Mouse (Mus musculus): ENCODE measurements around the gene Crnkl1. TPM values are rescaled to one million over a fixed set of nuclear protein-coding genes. Genes with fewer than 3 reads are reported as not detected.

The Crnkl1 gene
- polyA plus RNA-seq, 1 experiment from 2014 or later: 27.4 TPM

GRCm38 (mm10) chr2:145882398-145882797, 52.4 kb downstream of the Crnkl1 start:
- ATAC-seq (ENCODE audit: low read depth): no peak
- no peak overlapping the region for H3K4me2 ChIP-seq (ENCODE audit: low read depth, low read length)
- no peaks in the 10 kb centered on the region for H3K9me3 ChIP-seq (ENCODE audit: control insufficient read depth, low read length)
- H3K27me3 ChIP-seq (ENCODE audit: control insufficient read depth, insufficient read depth, low read depth, low read length): no peaks in the 10 kb centered on the region
- H3K36me3 ChIP-seq (ENCODE audit: control insufficient read depth, insufficient read depth, low read length): peaks cover 34% of the 10 kb centered on the region
- no peak overlapping the region for H3K27ac ChIP-seq (ENCODE audit: low read length)
- 15% methylated on average over 2 of the region's 2 CpGs for WGBS
- H3K4me3 ChIP-seq (ENCODE audit: low read length): no peak overlapping the region
- no peak overlapping the region for H3K9ac ChIP-seq (ENCODE audit: low read length)
- H3K4me1 ChIP-seq (replicated peaks; ENCODE audit: control insufficient read depth, insufficient read depth, low read length): peaks cover 18% of the 10 kb centered on the region

- WGBS: 87% methylated on average over 5 of the region's 5 CpGs
- no peak overlapping the region for H3K4me3 ChIP-seq (ENCODE audit: low read length)
- no peak overlapping the region for H3K4me2 ChIP-seq (ENCODE audit: low read depth, low read length)
- H3K36me3 ChIP-seq (ENCODE audit: control insufficient read depth, insufficient read depth, low read length): peaks cover 34% of the 10 kb centered on the region
- no peaks in the 10 kb centered on the region for H3K9me3 ChIP-seq (ENCODE audit: control insufficient read depth, low read length)
- no peak overlapping the region for H3K27ac ChIP-seq (ENCODE audit: low read length)
- peaks cover 18% of the 10 kb centered on the region for H3K4me1 ChIP-seq (replicated peaks; ENCODE audit: control insufficient read depth, insufficient read depth, low read length)
- no peak overlapping the region for H3K9ac ChIP-seq (ENCODE audit: low read length)
- no peak for ATAC-seq (ENCODE audit: low read depth)
- H3K27me3 ChIP-seq (ENCODE audit: control insufficient read depth, insufficient read depth, low read depth, low read length): no peaks in the 10 kb centered on the region
Measured at GRCm38 (mm10) chr2:145881932-145882331, 52.9 kb downstream of the Crnkl1 start.

- no peak overlapping the region for H3K4me2 ChIP-seq (ENCODE audit: low read depth, low read length)
- H3K4me3 ChIP-seq (ENCODE audit: low read length): no peak overlapping the region
- H3K9ac ChIP-seq (ENCODE audit: low read length): no peak overlapping the region
- H3K9me3 ChIP-seq (ENCODE audit: control insufficient read depth, low read length): no peaks in the 10 kb centered on the region
- H3K27me3 ChIP-seq (ENCODE audit: control insufficient read depth, insufficient read depth, low read depth, low read length): no peaks in the 10 kb centered on the region
- peaks cover 40% of the 10 kb centered on the region for H3K36me3 ChIP-seq (ENCODE audit: control insufficient read depth, insufficient read depth, low read length)
- H3K4me1 ChIP-seq (replicated peaks; ENCODE audit: control insufficient read depth, insufficient read depth, low read length): peaks cover 18% of the 10 kb centered on the region
- H3K27ac ChIP-seq (ENCODE audit: low read length): peak overlapping the region; percentile 34; the same call in 1 of the 2 replicates
- no peak for ATAC-seq (ENCODE audit: low read depth)
- WGBS: 67% methylated on average over 11 of the region's 11 CpGs
Measured at GRCm38 (mm10) chr2:145880887-145881747, 53.7 kb downstream of the Crnkl1 start.

GRCm38 (mm10) chr2:145877191-145877590, 57.6 kb downstream of the Crnkl1 start:
- Histone ChIP-seq H3K9ac (ENCODE audit: low read length) (no peak overlapping the region), H3K27ac (ENCODE audit: low read length) (no peak overlapping the region), H3K4me3 (ENCODE audit: low read length) (no peak overlapping the region), H3K9me3 (ENCODE audit: control insufficient read depth, low read length) (no peaks in the 10 kb centered on the region), H3K4me2 (ENCODE audit: low read depth, low read length) (no peak overlapping the region), H3K4me1 (replicated peaks; ENCODE audit: control insufficient read depth, insufficient read depth, low read length) (peaks cover 4% of the 10 kb centered on the region; the same call in 1 of the 2 replicates), H3K27me3 (ENCODE audit: control insufficient read depth, insufficient read depth, low read depth, low read length) (no peaks in the 10 kb centered on the region), H3K36me3 (ENCODE audit: control insufficient read depth, insufficient read depth, low read length) (peaks cover 21% of the 10 kb centered on the region)
- ATAC-seq (ENCODE audit: low read depth): no peak
- WGBS: 91% methylated on average over 3 of the region's 3 CpGs

- Histone ChIP-seq H3K9me3 (ENCODE audit: control insufficient read depth, low read length) (no peaks in the 10 kb centered on the region), H3K4me3 (ENCODE audit: low read length) (no peak overlapping the region), H3K27me3 (ENCODE audit: control insufficient read depth, insufficient read depth, low read depth, low read length) (no peaks in the 10 kb centered on the region), H3K27ac (ENCODE audit: low read length) (no peak overlapping the region), H3K4me1 (replicated peaks; ENCODE audit: control insufficient read depth, insufficient read depth, low read length) (peaks cover 4% of the 10 kb centered on the region; the same call in 1 of the 2 replicates), H3K4me2 (ENCODE audit: low read depth, low read length) (no peak overlapping the region), H3K9ac (ENCODE audit: low read length) (no peak overlapping the region), H3K36me3 (ENCODE audit: control insufficient read depth, insufficient read depth, low read length) (peaks cover 16% of the 10 kb centered on the region)
- ATAC-seq (ENCODE audit: low read depth): no peak
- WGBS: 35% methylated on average over 3 of the region's 3 CpGs
Measured at GRCm38 (mm10) chr2:145874879-145875482, 59.8 kb downstream of the Crnkl1 start.

- Histone ChIP-seq H3K36me3 (ENCODE audit: control insufficient read depth, insufficient read depth, low read length) (peaks cover 9% of the 10 kb centered on the region), H3K4me3 (ENCODE audit: low read length) (no peak overlapping the region), H3K27ac (ENCODE audit: low read length) (no peak overlapping the region), H3K4me2 (ENCODE audit: low read depth, low read length) (no peak overlapping the region), H3K4me1 (replicated peaks; ENCODE audit: control insufficient read depth, insufficient read depth, low read length) (peaks cover 4% of the 10 kb centered on the region; the same call in 1 of the 2 replicates), H3K9ac (ENCODE audit: low read length) (no peak overlapping the region), H3K27me3 (ENCODE audit: control insufficient read depth, insufficient read depth, low read depth, low read length) (no peaks in the 10 kb centered on the region), H3K9me3 (ENCODE audit: control insufficient read depth, low read length) (no peaks in the 10 kb centered on the region)
- WGBS: 83% methylated on average over 1 of the region's 1 CpGs
- ATAC-seq (ENCODE audit: low read depth): no peak
Measured at GRCm38 (mm10) chr2:145873953-145874352, 60.9 kb downstream of the Crnkl1 start.

GRCm38 (mm10) chr2:145872099-145872498, 62.7 kb downstream of the Crnkl1 start:
- Histone ChIP-seq H3K27ac (ENCODE audit: low read length) (no peak overlapping the region), H3K4me2 (ENCODE audit: low read depth, low read length) (no peak overlapping the region), H3K9ac (ENCODE audit: low read length) (no peak overlapping the region), H3K27me3 (ENCODE audit: control insufficient read depth, insufficient read depth, low read depth, low read length) (no peaks in the 10 kb centered on the region), H3K4me1 (replicated peaks; ENCODE audit: control insufficient read depth, insufficient read depth, low read length) (peaks cover 4% of the 10 kb centered on the region; the same call in 1 of the 2 replicates), H3K9me3 (ENCODE audit: control insufficient read depth, low read length) (peaks cover under 1% of the 10 kb centered on the region; the same call in 1 of the 2 replicates), H3K4me3 (ENCODE audit: low read length) (no peak overlapping the region), H3K36me3 (ENCODE audit: control insufficient read depth, insufficient read depth, low read length) (peaks cover 10% of the 10 kb centered on the region)
- no peak for ATAC-seq (ENCODE audit: low read depth)
- 63% methylated on average over 1 of the region's 1 CpGs for WGBS

- no peak for ATAC-seq (ENCODE audit: low read depth)
- H3K4me1 ChIP-seq (replicated peaks; ENCODE audit: control insufficient read depth, insufficient read depth, low read length): peaks cover 4% of the 10 kb centered on the region; the same call in 1 of the 2 replicates
- WGBS: 70% methylated on average over 4 of the region's 4 CpGs
- H3K9ac ChIP-seq (ENCODE audit: low read length): no peak overlapping the region
- H3K27ac ChIP-seq (ENCODE audit: low read length): no peak overlapping the region
- H3K36me3 ChIP-seq (ENCODE audit: control insufficient read depth, insufficient read depth, low read length): peaks cover 11% of the 10 kb centered on the region
- no peak overlapping the region for H3K4me2 ChIP-seq (ENCODE audit: low read depth, low read length)
- H3K4me3 ChIP-seq (ENCODE audit: low read length): no peak overlapping the region
- H3K9me3 ChIP-seq (ENCODE audit: control insufficient read depth, low read length): peaks cover 4% of the 10 kb centered on the region; the same call in 1 of the 2 replicates
- H3K27me3 ChIP-seq (ENCODE audit: control insufficient read depth, insufficient read depth, low read depth, low read length): no peaks in the 10 kb centered on the region
Measured at GRCm38 (mm10) chr2:145871308-145871707, 63.5 kb downstream of the Crnkl1 start.

Data from lung, embryonic 16.5 days (tissue).